ENCODE assay signal across 8 mouse cellular contexts in the genomic region with DNA sequence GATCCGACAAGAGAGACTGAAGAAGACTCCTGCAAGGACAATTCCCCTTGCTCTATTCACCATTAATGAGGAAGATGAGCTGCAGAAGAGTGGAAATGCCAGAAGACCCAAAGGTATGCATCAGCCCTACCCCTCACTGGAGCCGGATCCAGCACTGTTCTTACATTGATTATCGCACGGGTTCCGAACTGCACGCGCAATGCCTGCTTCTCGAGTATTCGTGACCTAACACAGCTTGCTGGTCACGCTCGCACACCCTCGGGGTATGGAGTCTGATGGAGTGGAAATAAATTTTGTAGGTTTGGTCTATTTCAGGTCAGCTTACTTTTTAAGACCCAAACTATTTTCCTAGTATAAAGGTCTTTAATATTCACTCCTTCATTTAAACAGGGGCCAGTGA. TPM values are rescaled to one million over a fixed set of nuclear protein-coding genes. Genes with fewer than 3 reads are reported as not detected.
DNase-seq lines count a peak whose midpoint lies in the region; ATAC-seq lines count a peak whose summit lies in the region.

No protein-coding gene starts in this region.

- H3K9ac ChIP-seq in forebrain, embryonic 12.5 days, result no peak overlapping the region
- no peak overlapping the region for H3K9ac ChIP-seq in kidney, embryonic 14.5 days (ENCODE audit: low read depth, low read length)
- H3K9ac ChIP-seq in neural tube, embryonic 14.5 days (replicated peaks; ENCODE audit: low read depth, low read length), result no peak overlapping the region

- no peaks in the 10 kb centered on the region for H3K36me3 ChIP-seq in forebrain, embryonic 12.5 days (replicated peaks)
- H3K36me3 ChIP-seq in kidney, embryonic 14.5 days (ENCODE audit: control insufficient read depth, insufficient read depth, low read length), result no peaks in the 10 kb centered on the region
- H3K36me3 ChIP-seq in neural tube, embryonic 14.5 days (ENCODE audit: control insufficient read depth, insufficient read depth, low read length), result no peaks in the 10 kb centered on the region

- H3K4me3 ChIP-seq in forebrain, embryonic 12.5 days (replicated peaks), result peak overlapping the region; percentile 27; the same call in 1 of the 2 replicates
- no peak overlapping the region for H3K4me3 ChIP-seq in kidney, embryonic 14.5 days (ENCODE audit: low read length)
- peak overlapping the region; percentile 22 for H3K4me3 ChIP-seq in neural tube, embryonic 14.5 days (ENCODE audit: low read depth, low read length)

- peaks cover 20% of the 10 kb centered on the region for H3K4me1 ChIP-seq in forebrain, embryonic 12.5 days
- H3K4me1 ChIP-seq in kidney, embryonic 14.5 days (ENCODE audit: control insufficient read depth, insufficient read depth, low read length), result peaks cover 11% of the 10 kb centered on the region; the same call in 1 of the 2 replicates
- 0 out of 2 replicates have a peak, but pooled peaks cover 11% of the 10 kb centered on the region for H3K4me1 ChIP-seq in neural tube, embryonic 14.5 days (ENCODE audit: control insufficient read depth, insufficient read depth, low read length)

- 0 out of 2 replicates have a peak, but pooled peaks cover 8% of the 10 kb centered on the region for H3K27me3 ChIP-seq in forebrain, embryonic 12.5 days
- no peaks in the 10 kb centered on the region for H3K27me3 ChIP-seq in kidney, embryonic 14.5 days (ENCODE audit: control insufficient read depth, insufficient read depth, low read length)
- no peaks in the 10 kb centered on the region for H3K27me3 ChIP-seq in neural tube, embryonic 14.5 days (ENCODE audit: control insufficient read depth, insufficient read depth, low read length)

- H3K27ac ChIP-seq in forebrain, embryonic 12.5 days, result 0 out of 2 replicates have a peak overlapping the region, but pooled peaks have one; percentile 68
- H3K27ac ChIP-seq in kidney, embryonic 14.5 days (ENCODE audit: low read depth, low read length), result no peak overlapping the region
- H3K27ac ChIP-seq in neural tube, embryonic 14.5 days (ENCODE audit: low read depth, low read length), result peak overlapping the region; percentile 45; the same call in 1 of the 2 replicates

- peak; percentile 45 for ATAC-seq in forebrain, embryonic 12.5 days (ENCODE audit: low FRiP score)
- ATAC-seq in kidney, embryonic 14.5 days (ENCODE audit: low FRiP score, low TSS enrichment), result peak; percentile 40; the same call in 1 of the 2 replicates
- ATAC-seq in neural tube, embryonic 14.5 days (ENCODE audit: low read depth), result peak; percentile 30; the same call in 1 of the 2 replicates

- WGBS in forebrain, embryonic 12.5 days, result 69% methylated on average over 12 of the region's 12 CpGs
- WGBS in kidney, embryonic 14.5 days, result 45% methylated on average over 12 of the region's 12 CpGs
- 43% methylated on average over 12 of the region's 12 CpGs for whole genome bisulfite sequencing in neural tube, embryonic 14.5 days

- peak overlapping the region; percentile 50 for H3K4me2 ChIP-seq in forebrain, embryonic 12.5 days
- H3K4me2 ChIP-seq in kidney, embryonic 14.5 days (replicated peaks; ENCODE audit: low read depth, low read length), result peak overlapping the region; percentile 37
- peak overlapping the region; percentile 51 for H3K4me2 ChIP-seq in neural tube, embryonic 14.5 days (ENCODE audit: low read depth, low read length)

- DNase-seq in layer of hippocampus, postnatal 25 days (ENCODE audit: extremely low spot score in 1 of 2, low spot score in 1 of 2), result peak; percentile 24 to 29
- DNase-seq in layer of hippocampus, adult 9-10 months (ENCODE audit: low spot score), result no peak
- no peak for DNase-seq in urinary bladder, postnatal 14 days (ENCODE audit: low spot score)
- DNase-seq in frontal cortex, postnatal 36 days (ENCODE audit: low spot score in 2 of 2), result no peak
- DNase-seq in spleen, postnatal 10 days (ENCODE audit: low spot score in 2 of 2), result no peak

- no peaks in the 10 kb centered on the region for H3K9me3 ChIP-seq in forebrain, embryonic 12.5 days
- H3K9me3 ChIP-seq in kidney, embryonic 14.5 days (ENCODE audit: control insufficient read depth, low read length), result no peaks in the 10 kb centered on the region
- H3K9me3 ChIP-seq in neural tube, embryonic 14.5 days (ENCODE audit: control insufficient read depth, low read length), result no peaks in the 10 kb centered on the region

RNA-seq across cellular contexts. Expression of a gene that starts 22.9 kb away (rescaled TPM):
- 100 to 1,000 TPM in 1 of 2 experiments, 10 to 100 TPM in 1; 90.6 to 102 TPM for total RNA-seq in layer of hippocampus, postnatal 25 days (2021)
- 6.3 and 8.2 TPM in 2 replicates for polyA plus RNA-seq in forebrain, embryonic 12.5 days (2016; fragmentation: Nextera tagmentation; extraction: Ambion mirVana)
- 12.6 and 19.6 TPM in 2 replicates for polyA plus RNA-seq in kidney, embryonic 14.5 days (2014; fragmentation: Nextera tagmentation; extraction: Ambion mirVana)
- 7.4 and 15.5 TPM in 2 replicates for polyA plus RNA-seq in neural tube, embryonic 14.5 days (2014; fragmentation: Nextera tagmentation; extraction: Ambion mirVana)

Comparison
In these comparisons a context has a peak if more than half of its experiments do, and no peak if none do; other contexts are left out.
1. DNase-seq: peak in layer of hippocampus, postnatal 25 days (2 of 2); none in layer of hippocampus, adult 9-10 months (single experiment), urinary bladder, postnatal 14 days (single experiment), frontal cortex, postnatal 36 days (0 of 2) and spleen, postnatal 10 days (0 of 2).
2. Peak in every context shown above with its lines, with median percentiles within 50 percentile points of each other: ATAC-seq and H3K4me2 ChIP-seq.